Mouse (Mus musculus) hindbrain, embryonic 10.5 days (tissue): Measurements from ENCODE around the gene Srp9. TPM values are rescaled to one million over a fixed set of nuclear protein-coding genes. Genes with fewer than 3 reads are reported as not detected.
"Not testable (repeated sequence)": the region's sequence is repeated elsewhere in the genome, so short reads cannot be mapped to it uniquely, and the experiment has no call there.

ENCODE experiments used
- DNase-seq: peaks from one replicate; pipeline ENCODE4 v3.0.0-alpha.2; 2017; ENCODE audit warnings: low spot score
- H3K27ac ChIP-seq: fragments of 300-500 bp; sonication (generic); 2 replicates; pipeline ENCODE4 v1.5.1; 2016; ENCODE audit warnings: mild to moderate bottlenecking, moderate library complexity
- H3K27me3 ChIP-seq: fragments of 300-500 bp; sonication (generic); 2 replicates; pipeline ENCODE4 v1.6.1; 2016; ENCODE audit warnings: mild to moderate bottlenecking; ENCODE audit not compliant: poor library complexity, insufficient read depth, severe bottlenecking
- H3K36me3 ChIP-seq: fragments of 300-500 bp; sonication (generic); 2 replicates; pipeline ENCODE4 v1.6.1; 2016; ENCODE audit warnings: mild to moderate bottlenecking, moderate library complexity
- H3K4me1 ChIP-seq: fragments of 300-500 bp; sonication (generic); replicated peaks from 2 replicates; pipeline ENCODE4 v1.6.1; 2016; ENCODE audit warnings: mild to moderate bottlenecking
- H3K4me3 ChIP-seq: fragments of 300-500 bp; sonication (generic); 2 replicates; pipeline ENCODE4 v1.5.1; 2016; ENCODE audit warnings: mild to moderate bottlenecking, moderate library complexity
- H3K9me3 ChIP-seq: fragments of 300-500 bp; sonication (generic); 2 replicates; pipeline ENCODE4 v1.6.1; 2016; ENCODE audit warnings: mild to moderate bottlenecking, moderate library complexity
- WGBS: fragments of 180-500 bp; shearing (Covaris S2); methylation state at CpG from one replicate; pipeline ENCODE4 v1.1.7; 2016; 5-methylcytosine and 5-hydroxymethylcytosine counted together
- polyA plus RNA-seq: library from polyadenylated mRNA; unstranded; fragments of >200 nt; fragmentation: Nextera tagmentation; extraction: Ambion mirVana; gene quantifications from 2 replicates; pipeline ENCODE4 v1.2.1, GENCODE M21; 2016

Gene Srp9
- polyA plus RNA-seq, 1 experiment from 2014 or later: 167 TPM

DNA sequence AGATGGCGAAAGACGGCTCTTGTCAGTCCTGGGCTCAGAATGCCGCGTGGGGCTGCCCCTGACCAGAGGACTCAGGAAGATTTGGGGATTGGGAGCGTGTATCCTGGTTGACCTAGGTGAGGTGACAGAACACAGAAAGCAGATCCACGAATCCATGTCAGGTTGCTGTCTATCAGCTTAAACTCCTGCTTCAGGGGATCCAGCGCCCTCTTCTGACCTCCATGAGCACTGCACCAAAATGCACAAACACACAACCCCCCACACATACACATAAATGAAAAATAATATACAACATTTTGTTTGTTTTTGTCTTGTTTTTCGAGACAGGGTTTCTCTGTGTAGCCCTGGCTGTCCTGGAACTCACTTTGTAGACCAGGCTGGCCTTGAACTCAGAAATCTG lies 13.6 kb downstream of the Srp9 start:
- no peaks in the 10 kb centered on the region for H3K36me3 ChIP-seq
- H3K9me3 ChIP-seq: no peaks in the 10 kb centered on the region
- H3K27me3 ChIP-seq: 0 out of 2 replicates have a peak, but pooled peaks cover 5% of the 10 kb centered on the region
- no peak overlapping the region for H3K27ac ChIP-seq
- no peak for DNase-seq
- H3K4me3 ChIP-seq: no peak overlapping the region
- peaks cover 25% of the 10 kb centered on the region for H3K4me1 ChIP-seq
- 79% methylated on average over 8 of the region's 8 CpGs for WGBS

DNA sequence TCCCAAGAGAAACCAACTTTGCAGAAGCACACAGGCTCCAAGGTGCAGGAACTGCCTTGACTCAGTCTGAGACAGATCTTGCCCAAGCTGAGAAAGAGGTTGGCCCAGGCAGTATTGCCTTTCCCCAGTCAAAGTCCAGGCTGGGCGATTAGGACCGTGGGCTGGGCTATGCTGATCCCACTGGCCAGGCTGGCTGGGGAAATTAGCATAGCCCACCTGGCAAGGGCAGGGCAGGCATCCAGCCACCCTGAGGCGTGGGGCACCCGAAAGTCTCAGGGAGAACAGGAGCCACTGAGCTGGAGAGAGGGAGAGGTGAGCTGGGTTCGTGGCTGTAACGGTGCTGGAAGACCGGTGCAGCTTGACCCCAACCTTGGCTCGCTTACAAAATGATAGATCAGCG lies 15.4 kb downstream of the Srp9 start:
- H3K27me3 ChIP-seq: 0 out of 2 replicates have a peak, but pooled peaks cover 5% of the 10 kb centered on the region
- no peaks in the 10 kb centered on the region for H3K9me3 ChIP-seq
- H3K4me1 ChIP-seq: peaks cover 25% of the 10 kb centered on the region
- no peak overlapping the region for H3K4me3 ChIP-seq
- no peak for DNase-seq
- H3K36me3 ChIP-seq: no peaks in the 10 kb centered on the region
- no peak overlapping the region for H3K27ac ChIP-seq
- WGBS: 38% methylated on average over 9 of the region's 9 CpGs

DNA sequence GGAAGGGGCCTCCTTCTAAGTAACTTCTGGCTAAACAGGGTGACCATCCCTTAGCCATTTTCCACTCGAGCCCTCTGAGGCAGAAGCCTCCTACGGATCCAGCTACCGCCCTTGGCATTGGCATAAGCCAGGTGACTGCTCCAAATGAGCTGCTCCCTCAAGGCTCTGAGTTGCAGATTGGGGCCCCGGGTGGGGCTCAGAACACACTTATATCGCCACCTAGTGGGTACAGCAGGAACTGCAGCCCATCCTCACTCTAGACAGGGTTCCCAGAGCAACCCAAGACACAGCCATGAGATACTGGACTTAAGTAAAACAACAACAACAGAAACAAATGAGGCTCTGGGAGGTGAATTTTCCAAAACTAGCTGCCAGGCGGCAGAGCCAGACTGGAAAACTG lies 15.8 kb downstream of the Srp9 start:
- no peaks in the 10 kb centered on the region for H3K36me3 ChIP-seq
- no peak overlapping the region for H3K27ac ChIP-seq
- DNase-seq: peak; percentile 81
- peaks cover 25% of the 10 kb centered on the region for H3K4me1 ChIP-seq
- 0 out of 2 replicates have a peak, but pooled peaks cover 5% of the 10 kb centered on the region for H3K27me3 ChIP-seq
- WGBS: 1% methylated on average over 6 of the region's 6 CpGs
- H3K9me3 ChIP-seq: no peaks in the 10 kb centered on the region
- H3K4me3 ChIP-seq: no peak overlapping the region

DNA sequence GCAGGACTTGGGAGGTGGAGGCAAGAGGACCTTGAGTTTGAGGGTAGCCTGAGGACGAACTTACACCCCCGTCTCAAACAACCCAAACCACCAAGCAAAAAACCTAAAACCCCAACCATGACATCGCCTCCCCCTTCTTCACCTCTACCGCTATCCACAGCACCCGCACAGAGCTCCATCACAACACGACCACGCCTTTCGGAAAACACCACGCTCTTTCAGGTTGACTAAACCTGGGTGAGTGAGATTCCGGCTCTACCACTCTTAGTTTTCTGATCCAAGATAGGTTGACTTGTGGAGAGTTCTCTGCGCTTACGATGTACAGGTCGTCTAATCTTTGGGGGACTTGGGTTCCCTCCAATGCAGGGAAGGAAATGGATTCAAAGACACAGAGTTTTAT lies 18.2 kb downstream of the Srp9 start:
- Histone ChIP-seq H3K36me3 (no peaks in the 10 kb centered on the region), H3K4me1 (peaks cover 7% of the 10 kb centered on the region; the same call in 1 of the 2 replicates), H3K27me3 (0 out of 2 replicates have a peak, but pooled peaks cover 5% of the 10 kb centered on the region), H3K9me3 (no peaks in the 10 kb centered on the region), H3K4me3 (no peak overlapping the region), H3K27ac (no peak overlapping the region)
- 94% methylated on average over 13 of the region's 13 CpGs for WGBS
- DNase-seq: no peak

DNA sequence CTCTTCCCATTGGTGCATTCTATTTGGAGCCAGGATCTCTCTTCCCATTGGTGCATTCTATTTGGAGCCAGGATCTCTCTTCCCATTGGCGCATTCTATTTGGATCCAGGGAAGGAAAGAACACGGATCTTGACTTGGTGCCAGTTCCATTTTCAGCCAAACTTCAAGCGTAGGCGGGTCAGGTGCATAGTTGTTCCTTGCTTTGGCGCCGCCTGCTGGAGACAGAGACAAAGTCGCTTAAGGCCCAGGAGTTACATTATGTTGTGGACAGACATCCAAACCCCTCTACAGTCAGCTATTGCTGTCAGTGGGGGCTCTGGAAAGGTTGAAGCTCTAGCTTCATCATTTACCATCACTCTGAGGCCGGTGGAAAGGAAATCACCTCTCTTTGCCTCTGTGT lies 18.8 kb downstream of the Srp9 start:
- Histone ChIP-seq H3K4me3 (no peak overlapping the region), H3K27ac (no peak overlapping the region), H3K9me3 (no peaks in the 10 kb centered on the region), H3K27me3 (0 out of 2 replicates have a peak, but pooled peaks cover 5% of the 10 kb centered on the region), H3K36me3 (no peaks in the 10 kb centered on the region), H3K4me1 (peaks cover 7% of the 10 kb centered on the region; the same call in 1 of the 2 replicates)
- DNase-seq: no peak
- 74% methylated on average over 8 of the region's 8 CpGs for WGBS

DNA sequence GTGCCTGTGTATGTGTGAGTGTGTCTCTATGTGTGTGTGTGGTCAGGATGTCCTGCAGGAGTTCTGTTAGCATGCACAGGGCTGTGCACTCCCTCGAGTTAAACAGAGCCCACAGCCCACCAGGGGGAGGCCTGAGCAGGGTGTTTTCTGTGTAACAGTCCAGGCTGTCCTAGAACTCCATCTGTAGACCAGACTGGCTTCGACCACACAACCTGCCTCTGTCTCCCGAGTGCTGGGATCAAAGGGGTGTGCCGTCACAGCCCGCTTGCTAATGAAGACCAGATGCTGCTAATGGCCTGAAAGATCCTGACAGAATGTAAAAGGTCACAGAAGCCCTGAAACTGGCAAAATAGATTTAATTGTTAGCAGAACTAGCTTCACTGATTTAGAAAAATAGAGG lies 21.0 kb downstream of the Srp9 start:
- H3K36me3 ChIP-seq: no peaks in the 10 kb centered on the region
- no peak overlapping the region for H3K4me3 ChIP-seq
- H3K27me3 ChIP-seq: no peaks in the 10 kb centered on the region
- no peak overlapping the region for H3K27ac ChIP-seq
- H3K4me1 ChIP-seq: no peaks in the 10 kb centered on the region
- peak; percentile 54 for DNase-seq
- H3K9me3 ChIP-seq: 0 out of 2 replicates have a peak, but pooled peaks cover 3% of the 10 kb centered on the region
- 62% methylated on average over 5 of the region's 5 CpGs for whole genome bisulfite sequencing

DNA sequence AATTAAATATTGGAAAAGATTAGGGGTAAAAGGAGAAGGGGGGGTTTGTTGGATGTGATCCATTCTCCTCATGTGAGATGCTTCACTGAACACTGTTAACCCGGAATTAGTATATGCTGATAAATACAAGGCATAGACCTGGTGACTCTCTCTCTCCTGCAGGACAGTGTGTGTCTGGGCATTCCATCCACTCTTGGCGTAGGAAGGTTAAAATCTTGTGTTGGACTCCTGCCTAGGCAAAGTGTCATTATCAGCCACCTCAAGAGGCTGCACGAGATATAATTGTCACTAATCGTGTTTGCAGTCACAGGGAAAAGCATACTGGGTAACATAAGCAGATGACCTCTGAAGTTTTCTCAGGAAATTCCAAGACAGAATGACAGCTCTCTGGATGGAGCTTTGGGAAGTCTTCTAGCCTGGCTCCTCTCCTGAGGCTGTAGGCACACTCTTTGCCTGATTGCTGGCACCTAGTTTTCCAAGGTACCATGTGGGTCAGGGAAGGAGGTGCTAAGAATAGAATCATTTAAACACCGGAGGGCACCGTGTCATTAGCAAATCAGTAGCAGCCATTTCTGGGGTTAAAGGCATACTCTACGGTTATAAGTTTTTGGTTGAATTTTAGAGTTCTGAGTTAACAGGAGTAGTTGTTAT lies 24.5 kb downstream of the Srp9 start:
- no peaks in the 10 kb centered on the region for H3K4me1 ChIP-seq
- H3K36me3 ChIP-seq: no peaks in the 10 kb centered on the region
- no peak overlapping the region for H3K4me3 ChIP-seq
- no peak for DNase-seq
- H3K27me3 ChIP-seq: no peaks in the 10 kb centered on the region
- no peak overlapping the region for H3K27ac ChIP-seq
- 84% methylated on average over 7 of the region's 7 CpGs for WGBS
- H3K9me3 ChIP-seq: 0 out of 2 replicates have a peak, but pooled peaks cover 3% of the 10 kb centered on the region

DNA sequence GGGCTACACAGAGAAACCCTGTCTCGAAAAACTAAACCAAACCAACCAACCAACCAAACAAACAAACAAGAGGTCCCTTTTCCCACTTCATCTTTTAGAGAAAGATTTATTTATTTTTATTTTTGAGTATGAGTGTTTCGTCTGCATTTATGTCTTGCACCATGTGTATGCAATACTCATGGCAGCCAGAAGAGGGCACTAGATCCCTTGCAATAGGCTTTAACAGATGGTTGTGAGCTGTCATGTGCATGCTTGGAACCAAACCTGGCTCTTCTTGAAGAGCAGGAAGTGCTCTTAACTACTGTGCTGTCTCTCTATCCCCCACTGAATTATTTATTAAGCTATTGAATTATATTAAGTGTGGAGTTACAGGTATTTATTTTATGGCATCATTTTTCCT lies 25.4 kb downstream of the Srp9 start:
- no peaks in the 10 kb centered on the region for H3K36me3 ChIP-seq
- no peaks in the 10 kb centered on the region for H3K27me3 ChIP-seq
- no peak overlapping the region for H3K27ac ChIP-seq
- peak; percentile 20 for DNase-seq
- H3K9me3 ChIP-seq: 0 out of 2 replicates have a peak, but pooled peaks cover 3% of the 10 kb centered on the region
- 87% methylated on average over 2 of the region's 2 CpGs for WGBS
- no peak overlapping the region for H3K4me3 ChIP-seq
- no peaks in the 10 kb centered on the region for H3K4me1 ChIP-seq

DNA sequence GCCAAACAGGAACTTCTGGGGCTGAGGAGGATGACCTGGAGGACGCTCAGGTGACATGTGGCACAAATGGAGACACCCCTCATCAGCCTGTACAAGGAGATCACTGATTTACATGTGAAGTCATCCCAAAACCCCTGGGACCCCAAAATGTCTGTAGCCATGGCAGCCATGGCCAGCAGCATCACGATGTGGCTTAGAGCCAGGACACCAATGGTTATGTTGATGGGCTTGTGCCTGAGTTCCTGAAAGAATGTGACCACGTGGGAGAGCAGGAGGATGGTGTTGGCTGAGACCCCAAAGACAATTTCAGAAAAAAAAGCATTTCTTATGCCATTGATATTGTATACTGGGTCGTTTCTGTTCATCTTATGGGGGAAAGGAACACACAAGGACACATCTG lies 33.2 kb downstream of the Srp9 start:
- H3K27me3 ChIP-seq: no peaks in the 10 kb centered on the region
- no peak overlapping the region for H3K4me3 ChIP-seq
- no peaks in the 10 kb centered on the region for H3K9me3 ChIP-seq
- no peak overlapping the region for H3K27ac ChIP-seq
- no peaks in the 10 kb centered on the region for H3K4me1 ChIP-seq
- no peak for DNase-seq
- WGBS: 77% methylated on average over 4 of the region's 4 CpGs
- H3K36me3 ChIP-seq: no peaks in the 10 kb centered on the region

DNA sequence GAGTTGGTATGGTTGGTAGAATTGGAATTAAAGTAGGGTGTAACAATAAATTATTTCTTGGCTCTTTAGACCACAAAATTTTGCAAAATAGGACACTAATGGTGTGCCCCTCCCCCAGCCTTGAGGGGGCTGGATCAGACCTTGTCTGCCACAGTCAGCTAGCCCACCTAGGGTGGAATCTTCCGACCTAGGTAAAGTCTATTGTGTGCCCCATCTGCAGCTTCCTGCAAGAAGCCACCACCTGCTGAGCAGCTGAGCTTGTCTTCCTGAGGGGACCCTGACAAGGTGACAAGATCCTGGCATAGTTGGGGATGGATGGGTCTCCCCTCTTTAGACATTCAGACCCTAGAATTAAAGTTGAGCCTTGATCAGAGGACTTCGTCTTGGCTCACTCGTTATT lies 35.0 kb downstream of the Srp9 start:
- no peak for DNase-seq
- Histone ChIP-seq H3K27ac (no peak overlapping the region), H3K36me3 (no peaks in the 10 kb centered on the region), H3K4me3 (no peak overlapping the region), H3K9me3 (no peaks in the 10 kb centered on the region), H3K27me3 (no peaks in the 10 kb centered on the region), H3K4me1 (no peaks in the 10 kb centered on the region)
- 78% methylated on average over 3 of the region's 3 CpGs for WGBS

DNA sequence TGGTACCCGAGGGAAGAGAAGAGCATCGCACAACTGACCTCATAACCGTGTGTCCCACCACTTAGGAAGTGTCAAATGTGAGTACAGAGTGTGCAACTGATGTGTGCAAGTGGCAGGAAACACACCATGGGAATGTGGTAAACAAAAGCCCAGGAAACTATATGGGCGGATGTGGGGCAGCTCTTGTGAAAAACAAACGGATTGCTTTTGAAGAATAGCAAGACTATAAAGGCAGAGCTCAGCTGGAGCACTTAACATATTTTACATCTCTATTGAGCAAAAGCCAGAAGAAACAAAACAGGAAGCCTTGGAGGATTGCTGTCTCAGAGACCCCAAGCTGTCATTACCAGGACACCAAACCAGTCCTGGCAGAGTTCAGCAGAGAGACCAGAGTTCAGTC lies 38.4 kb downstream of the Srp9 start:
- Histone ChIP-seq H3K27me3 (no peaks in the 10 kb centered on the region), H3K36me3 (no peaks in the 10 kb centered on the region), H3K27ac (no peak overlapping the region), H3K9me3 (no peaks in the 10 kb centered on the region), H3K4me3 (no peak overlapping the region), H3K4me1 (no peaks in the 10 kb centered on the region)
- no peak for DNase-seq
- WGBS: 37% methylated on average over 5 of the region's 5 CpGs

DNA sequence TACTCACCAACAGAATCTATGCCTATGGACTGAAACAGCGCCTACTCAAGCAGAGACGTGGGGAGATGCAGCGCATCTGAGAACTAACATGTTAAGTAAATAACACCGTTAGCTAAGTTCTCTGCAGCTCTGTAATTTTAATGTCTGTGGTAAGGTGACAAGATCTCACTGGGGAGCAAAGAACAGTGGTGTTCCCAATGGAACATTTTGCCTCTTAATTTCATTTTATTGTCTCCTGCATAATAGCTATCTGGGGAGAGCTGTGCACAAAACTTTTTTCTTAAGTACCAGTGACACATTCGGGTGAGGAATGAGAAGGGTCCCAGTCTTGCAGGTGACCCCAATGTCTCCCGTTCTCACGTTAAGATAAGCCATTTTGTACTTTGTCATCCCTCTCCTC lies 39.8 kb downstream of the Srp9 start, which contains the start of gene Vmn1r1:
Gene Vmn1r1 (minus strand): TSS at position 101 of the 400 bp plus-strand sequence.
- Histone ChIP-seq H3K27me3 (no peaks in the 10 kb centered on the region), H3K9me3 (no peaks in the 10 kb centered on the region), H3K4me3 (no peak within 1 kb of the TSS), H3K27ac (no peak within 1 kb of the TSS), H3K36me3 (no peaks in the 10 kb centered on the region), H3K4me1 (no peaks in the 10 kb centered on the region)
- no peak for DNase-seq
- WGBS: 89% methylated on average over 7 of the region's 7 CpGs

DNA sequence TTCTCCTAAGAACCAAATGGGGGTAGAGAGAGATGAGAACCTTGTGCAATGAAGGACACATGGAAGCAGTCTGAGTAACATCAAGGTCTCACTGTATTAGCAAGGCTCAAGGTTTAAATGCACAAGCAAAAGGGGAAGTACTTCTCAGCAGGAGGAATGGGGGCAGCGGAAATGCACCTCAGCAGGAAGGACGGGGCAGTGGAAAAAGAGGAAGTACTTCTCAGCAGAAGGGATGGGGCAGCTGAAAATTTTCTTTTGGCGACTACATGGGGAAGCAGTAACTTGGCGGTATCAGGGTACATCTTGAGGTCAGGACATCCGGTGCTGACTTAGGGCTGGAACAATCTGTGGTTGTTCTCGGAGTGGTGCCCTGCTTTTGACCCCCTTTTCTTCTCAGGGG lies 45.7 kb downstream of the Srp9 start:
- H3K36me3 ChIP-seq, H3K27ac ChIP-seq, H3K4me3 ChIP-seq, DNase-seq, H3K4me1 ChIP-seq, H3K27me3 ChIP-seq, H3K9me3 ChIP-seq: not testable (repeated sequence)
- 90% methylated on average over 6 of the region's 6 CpGs for WGBS

DNA sequence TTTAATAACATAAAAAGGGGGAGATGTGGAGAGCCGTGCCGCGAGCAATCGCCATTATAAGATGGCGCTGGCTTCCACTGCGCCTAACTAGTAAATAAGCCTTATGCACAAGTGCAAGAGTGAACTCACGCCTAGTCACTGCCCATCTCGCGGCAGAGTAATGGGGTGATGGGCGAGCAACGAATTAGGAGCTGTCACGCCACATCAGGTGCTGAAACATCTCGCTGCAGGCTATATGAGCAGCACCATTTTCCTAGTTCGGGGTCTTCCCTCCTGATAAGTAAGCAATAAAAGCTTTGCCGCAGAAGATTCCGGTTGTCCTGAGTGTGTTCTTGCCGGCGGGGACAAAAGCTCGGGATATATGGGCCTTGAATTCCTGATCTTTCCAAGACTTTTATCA lies 52.4 kb downstream of the Srp9 start:
- not testable (repeated sequence) for H3K36me3 ChIP-seq, H3K4me3 ChIP-seq, DNase-seq, H3K9me3 ChIP-seq, H3K27ac ChIP-seq, H3K4me1 ChIP-seq, H3K27me3 ChIP-seq
- WGBS: 94% methylated on average over 19 of the region's 19 CpGs
